Mouse (Mus musculus) CD4-positive, CD25-positive, alpha-beta regulatory T cell, adult 4 months (primary cell): ENCODE measurements around the gene Gm8251. TPM values are rescaled to one million over a fixed set of nuclear protein-coding genes. Genes with fewer than 3 reads are reported as not detected.
A peak's percentile ranks its signal among the peaks of the same experiment; 100 is the strongest.
"Not testable (repeated sequence)": the region's sequence is repeated elsewhere in the genome, so short reads cannot be mapped to it uniquely, and the experiment has no call there.

ENCODE experiments used
- ATAC-seq: one replicate; pipeline ENCODE4 v1.8.0; 2017
- polyA plus RNA-seq, 2 experiments: library from polyadenylated mRNA; unstranded; fragments of 100-300 nt; shearing (Covaris generic); gene quantifications; one replicate each; pipeline ENCODE4 v1.2.1; 2017

Gm8251 gene
- under 1 TPM; 0.10 to 0.16 TPM for polyA plus RNA-seq

DNA sequence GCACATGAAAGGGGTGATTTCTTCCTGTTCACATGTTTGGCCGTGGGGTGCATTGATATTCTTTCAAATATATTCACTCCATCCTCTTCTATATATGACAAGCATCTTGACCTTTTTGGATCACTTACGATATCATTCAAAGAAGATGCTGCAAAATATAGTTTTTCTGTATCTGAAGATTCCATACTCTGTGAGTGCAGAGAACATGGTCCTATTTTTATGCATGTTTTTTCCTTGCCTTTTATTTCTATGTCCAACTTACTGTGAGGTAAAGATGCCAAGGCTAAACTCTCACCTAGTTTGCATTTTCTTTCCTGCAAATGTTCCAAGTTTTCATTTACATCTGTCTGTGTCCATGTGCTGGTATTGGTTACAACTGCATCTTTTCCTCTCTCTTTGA is at the start of gene Gm8251:
Gene Gm8251, minus strand, starts transcription at position 101 of the 400 bp plus-strand sequence.
- no peak for ATAC-seq

- no peak for ATAC-seq
Measured at GRCm38 (mm10) chr1:44102939-44103338, 41.2 kb upstream of the Gm8251 start.

GRCm38 (mm10) chr1:44102259-44102717 is 40.6 kb upstream of the Gm8251 start, which contains the start of gene Tex30:
TSS of gene Tex30 (minus strand) at chr1:44102441.
- peak; percentile 90 for ATAC-seq

DNA sequence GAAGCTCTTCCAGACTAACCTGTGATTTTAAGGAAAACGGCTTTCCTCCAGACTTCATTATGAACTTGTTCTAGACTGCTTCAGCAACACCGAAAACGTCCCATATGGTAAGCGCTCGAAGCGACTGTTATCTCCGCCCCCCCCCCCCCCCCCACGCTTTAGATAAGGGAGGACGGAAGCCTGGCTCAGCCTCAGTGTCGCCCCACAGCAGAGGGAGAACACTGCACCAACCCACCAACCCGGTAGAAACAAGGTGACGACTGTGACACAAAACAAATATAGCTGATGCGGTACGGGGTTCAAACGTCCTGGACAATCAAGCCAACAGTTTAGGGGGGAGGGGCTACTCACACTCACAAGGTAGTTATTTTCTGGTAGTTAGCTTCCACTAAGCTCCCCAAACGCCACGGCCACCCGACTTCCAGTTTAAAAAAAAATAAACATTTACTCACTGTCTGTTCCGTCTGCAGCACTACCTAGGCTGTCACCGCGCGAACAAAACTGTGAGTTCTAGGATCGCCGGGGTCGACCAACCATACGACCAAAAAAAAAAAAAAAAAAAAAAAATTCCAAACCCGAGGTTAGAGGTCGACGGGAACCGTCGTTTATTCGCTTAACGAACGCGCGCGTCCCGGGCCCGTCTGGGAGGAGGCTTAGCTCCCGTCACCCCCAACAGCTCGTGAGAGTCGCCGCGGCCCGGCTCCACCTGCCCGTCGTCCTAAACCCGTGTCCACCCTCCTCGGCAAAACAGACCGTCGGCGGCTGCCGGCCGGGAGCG is 39.9 kb upstream of the Gm8251 start:
- ATAC-seq = peak; percentile 60

GRCm38 (mm10) chr1:44064625-44065024 is 2.9 kb upstream of the Gm8251 start:
- ATAC-seq = peak; percentile 92

GRCm38 (mm10) chr1:44063439-44063838 is 1.7 kb upstream of the Gm8251 start:
- ATAC-seq = no peak

DNA sequence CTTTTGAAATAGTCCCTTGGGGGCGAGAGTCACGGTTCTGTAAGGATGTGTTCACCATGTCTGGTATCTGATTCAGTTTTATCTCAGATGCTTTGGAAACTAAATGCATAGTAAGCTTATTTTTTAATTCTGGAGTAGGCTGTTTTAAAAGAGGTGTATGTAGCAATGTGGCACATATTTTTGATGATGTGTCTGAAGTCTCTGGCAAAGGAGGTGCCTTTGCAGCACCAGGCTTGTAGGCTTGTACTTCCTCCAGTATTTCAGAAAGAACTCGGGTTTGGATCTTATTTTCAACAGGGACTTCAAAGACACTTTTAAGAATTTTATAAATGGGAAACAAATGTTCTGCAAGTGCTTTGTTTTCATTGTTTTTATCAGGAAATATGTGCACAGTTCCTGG is 3.9 kb downstream of the Gm8251 start:
- ATAC-seq = no peak

DNA sequence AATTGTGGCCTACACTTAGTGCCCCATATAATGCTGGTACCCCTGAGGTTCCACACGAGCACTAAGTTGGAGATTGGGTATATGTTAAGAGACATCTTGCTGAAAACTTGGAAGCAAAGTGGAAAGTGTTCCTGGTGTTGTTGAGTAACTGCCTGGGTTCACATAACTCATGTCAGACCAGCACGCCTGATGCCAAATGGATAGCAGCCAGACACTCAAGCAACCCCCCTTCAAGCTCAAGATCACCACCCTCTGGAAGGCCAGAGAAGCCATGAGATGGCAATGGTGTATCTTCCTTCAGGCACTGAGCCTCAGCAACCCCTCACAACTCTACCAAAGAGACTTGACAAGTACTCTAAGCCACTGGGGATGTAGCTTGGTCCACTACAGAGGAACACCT is 15.2 kb downstream of the Gm8251 start:
- ATAC-seq = no peak

GRCm38 (mm10) chr1:44045689-44046088 is 16.0 kb downstream of the Gm8251 start:
- ATAC-seq = not testable (repeated sequence)

GRCm38 (mm10) chr1:44042555-44042915 is 19.2 kb downstream of the Gm8251 start:
- ATAC-seq = no peak

DNA sequence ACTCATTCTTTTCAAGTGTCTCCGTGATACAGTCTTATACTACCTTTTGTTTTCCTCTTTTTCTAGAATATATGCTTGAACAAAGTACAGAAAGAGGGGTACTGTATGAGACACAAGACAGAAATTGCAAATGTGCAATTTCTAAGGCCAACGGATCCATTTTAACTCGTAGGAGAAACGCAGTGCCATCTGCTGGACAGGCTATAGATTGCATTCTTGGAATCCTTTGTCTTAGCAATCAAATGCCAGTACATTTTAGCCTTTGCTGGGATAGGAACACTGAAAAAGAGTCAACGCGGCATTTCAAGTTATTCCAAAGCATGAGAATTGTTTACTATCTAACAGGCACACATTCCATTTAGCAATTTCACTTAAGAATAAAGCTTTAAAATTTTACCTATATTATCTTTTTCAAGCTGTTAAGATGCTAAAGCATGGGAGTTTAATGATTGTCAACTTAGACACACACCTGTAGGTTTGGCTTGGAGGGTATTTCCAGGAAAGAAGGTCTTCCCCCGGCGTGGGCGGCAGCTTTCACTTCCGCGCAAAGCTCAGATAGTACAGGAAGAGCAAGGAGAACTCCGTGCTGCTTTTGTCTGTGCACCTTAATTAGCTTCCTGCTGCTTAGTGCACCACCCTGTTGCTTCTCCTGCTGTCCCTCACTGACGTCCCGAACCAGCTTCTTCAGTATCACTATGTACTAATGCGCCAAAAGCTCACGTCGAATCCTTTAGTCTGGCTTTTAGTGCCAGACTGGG is 19.8 kb downstream of the Gm8251 start:
- peak; percentile 96 for ATAC-seq

DNA sequence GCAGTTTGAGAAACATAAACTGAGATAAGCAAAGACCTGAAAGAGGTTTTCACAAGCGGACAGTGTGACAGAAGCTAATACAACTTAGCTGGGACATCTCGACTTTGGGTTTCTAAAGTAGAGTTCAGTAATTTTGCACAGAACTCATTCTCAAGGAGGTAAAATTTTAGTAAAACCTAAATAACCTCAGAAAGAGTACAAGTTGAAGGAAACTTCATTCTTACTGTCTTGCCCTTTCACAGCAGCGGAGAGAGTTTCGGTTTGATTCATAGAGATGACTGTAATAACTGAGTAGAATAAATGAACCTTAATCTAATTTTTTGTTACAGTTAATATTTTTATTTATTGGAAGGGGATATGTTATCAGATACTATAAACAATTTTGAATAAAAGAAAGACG is 28.8 kb downstream of the Gm8251 start:
- ATAC-seq = peak; percentile 53

DNA sequence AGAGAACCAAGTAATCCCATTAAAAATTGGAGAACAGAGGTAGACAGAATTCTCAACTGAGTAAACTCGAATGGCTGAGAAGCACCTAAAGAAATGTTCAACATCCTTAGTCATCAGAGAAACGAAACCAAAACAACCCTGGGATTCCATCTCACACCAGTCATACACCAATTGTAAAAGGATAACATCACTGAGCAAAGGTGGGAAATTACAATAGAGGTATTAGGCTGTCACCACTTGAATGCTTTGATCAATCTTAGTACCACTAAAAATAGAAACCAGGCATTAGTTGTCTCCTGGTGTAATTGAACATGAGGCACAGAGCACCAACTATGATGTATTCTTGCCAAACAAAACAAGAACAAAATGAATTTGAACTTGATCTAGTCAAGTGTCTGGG is 29.5 kb downstream of the Gm8251 start:
- peak; percentile 58 for ATAC-seq

DNA sequence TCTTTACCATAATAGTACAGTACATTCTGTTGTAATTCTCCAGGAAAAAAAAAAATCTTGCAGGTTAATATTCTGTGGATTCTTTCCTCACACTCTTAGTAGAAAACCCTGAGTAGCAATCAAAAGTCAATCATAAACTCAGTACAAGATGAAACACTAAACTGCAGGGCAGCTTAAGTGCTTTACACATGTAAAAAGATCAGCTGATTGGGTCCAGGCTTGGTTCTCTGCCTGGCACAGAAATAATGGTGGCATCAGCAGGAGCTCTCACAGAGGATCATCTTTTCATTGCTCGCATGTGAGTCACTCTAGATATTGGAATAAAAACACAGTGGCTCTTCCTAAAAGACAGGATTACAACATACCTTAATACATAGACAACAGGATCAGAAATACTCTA is 34.1 kb downstream of the Gm8251 start:
- no peak for ATAC-seq

- no peak for ATAC-seq
Measured at GRCm38 (mm10) chr1:44022656-44023055, 39.1 kb downstream of the Gm8251 start.

DNA sequence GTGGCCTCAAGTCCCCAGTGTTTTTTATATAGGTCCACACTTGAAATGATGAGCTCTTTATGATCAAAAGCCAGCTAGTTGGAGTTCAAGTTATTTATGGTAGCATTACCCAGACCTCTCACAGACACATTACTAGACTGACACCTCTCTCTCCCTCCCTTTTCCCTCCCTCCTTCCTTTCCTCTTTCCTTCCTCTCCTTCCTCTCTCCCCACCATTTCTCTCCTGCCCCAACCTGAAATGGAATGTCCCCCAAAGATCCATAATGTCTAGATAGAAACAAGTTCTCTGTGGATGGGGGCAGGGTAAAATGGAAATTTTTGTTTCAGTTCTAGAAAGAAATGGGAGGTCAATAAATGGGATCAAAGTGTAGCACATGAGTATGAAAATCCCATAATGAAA is 41.8 kb downstream of the Gm8251 start, which contains the start of gene Mettl21c:
Gene Mettl21c, minus strand, starts transcription at position 101 of the 400 bp plus-strand sequence.
- no peak for ATAC-seq

GRCm38 (mm10) chr1:44015556-44015955 is 46.2 kb downstream of the Gm8251 start:
- ATAC-seq = no peak

Other genes with a start within 250 kb of the Gm8251 start
- 10 to 100 TPM; 11.3 to 14.0 TPM for gene Uxs1, start 234.1 kb downstream of the Gm8251 start, polyA plus RNA-seq
- 100 to 1,000 TPM; 127 to 141 TPM for gene Tpp2, start 128.3 kb downstream of the Gm8251 start, polyA plus RNA-seq
- 1 to 10 TPM in 1 of 2 experiments, under 1 TPM in 1; 0.78 to 2.0 TPM for gene Mettl21c, start 41.9 kb downstream of the Gm8251 start, polyA plus RNA-seq
- 10 to 100 TPM; 33.2 to 44.8 TPM for gene Tex30, start 40.5 kb upstream of the Gm8251 start, polyA plus RNA-seq
- gene Kdelc1, start 56.9 kb upstream of the Gm8251 start, polyA plus RNA-seq = 10 to 100 TPM; 17.1 to 18.0 TPM
- gene Bivm, start 57.0 kb upstream of the Gm8251 start, polyA plus RNA-seq = 10 to 100 TPM; 10.0 to 10.8 TPM
- gene Ercc5, start 85.8 kb upstream of the Gm8251 start, polyA plus RNA-seq = 10 to 100 TPM; 15.0 to 18.4 TPM
- gene Mettl21e, start 157.0 kb upstream of the Gm8251 start, polyA plus RNA-seq = not detected